Mouse (Mus musculus): ENCODE measurements at regions not wholly inside any gene's neighbourhood (a gene's known extent, or its start where the extent isn't known, plus 50 kb on each side); places are given as distances from the start of the nearest gene placed in this dataset.

- no peak for TF ChIP-seq E2F4 (IDR thresholded peaks at IDR 0.05; ENCODE audit: insufficient replicate concordance, low read depth, low read length)
- no peak for TF ChIP-seq RAD21 (IDR thresholded peaks at IDR 0.05; ENCODE audit: low read depth, low read length)
- TF ChIP-seq CHD2 (IDR thresholded peaks at IDR 0.05; ENCODE audit: low read length), result no peak
- TF ChIP-seq ZC3H11A (IDR thresholded peaks at IDR 0.05; ENCODE audit: low read depth, low read length), result no peak
- TF ChIP-seq MXI1 (IDR thresholded peaks at IDR 0.05; ENCODE audit: low read depth, low read length), result no peak
- TF ChIP-seq EP300 (IDR thresholded peaks at IDR 0.05; ENCODE audit: low read length), result no peak
- no peak for TF ChIP-seq POLR2AphosphoS2 (IDR thresholded peaks at IDR 0.05; ENCODE audit: low read depth, low read length)
- TF ChIP-seq CHD1 (IDR thresholded peaks at IDR 0.05; ENCODE audit: low read depth, low read length), result no peak
- TF ChIP-seq MYC (IDR thresholded peaks at IDR 0.05; ENCODE audit: low read depth, low read length), result no peak
- TF ChIP-seq MAFK (IDR thresholded peaks at IDR 0.05; ENCODE audit: insufficient replicate concordance, low read length), result no peak
- no peak for TF ChIP-seq TBP (conservative IDR thresholded peaks at IDR 0.05; ENCODE audit: low read depth, low read length)
- no peak for TF ChIP-seq NRF1 (IDR thresholded peaks at IDR 0.05; ENCODE audit: low read depth, low read length)
- TF ChIP-seq BHLHE40 (IDR thresholded peaks at IDR 0.05; ENCODE audit: low read depth, low read length), result no peak
- no peak for TF ChIP-seq ZNF384 (IDR thresholded peaks at IDR 0.05; ENCODE audit: low read depth, low read length)
- H3K9me3 ChIP-seq (replicated peaks; ENCODE audit: low read length), result no peaks in the 10 kb centered on the region
- no peak overlapping the region for H3K4me3 ChIP-seq (replicated peaks in 1 of 3; ENCODE audit: low read depth in 2 of 3, low read length in 2 of 3, poor library complexity in 1 of 3)
- H3K36me3 ChIP-seq (replicated peaks in 1 of 2; ENCODE audit: control insufficient read depth in 1 of 2, insufficient read depth in 1 of 2, low read length in 1 of 2), result no peaks in the 10 kb centered on the region
- H3K4me1 ChIP-seq (ENCODE audit: control insufficient read depth in 1 of 2, insufficient read depth in 2 of 2), result no peaks in the 10 kb centered on the region
- H3K79me2 ChIP-seq (replicated peaks; ENCODE audit: control insufficient read depth, extremely low read depth, insufficient read depth, poor library complexity, severe bottlenecking), result no peaks in the 10 kb centered on the region
- H3K27ac ChIP-seq (ENCODE audit: insufficient read depth, low read depth), result no peak overlapping the region
- DNase-seq (ENCODE audit: extremely low read depth), result no peak
- no peak overlapping the region for H3K9ac ChIP-seq (ENCODE audit: insufficient read depth, low read depth)
- dilution Hi-C loops (cut with MboI; ENCODE audit: extremely low pct_ligation_motif_present, extremely low pct_unique_long_range_greater_than_20kb, low sequenced_read_pairs) (no loop called here), in situ Hi-C loops (cut with MboI; ENCODE audit: low pct_ligation_motif_present, low pct_unique_long_range_greater_than_20kb, low sequenced_read_pairs) (no loop called here)
- H3K27me3 ChIP-seq (replicated peaks), result no peaks in the 10 kb centered on the region
- no peak overlapping the region for H3K4me2 ChIP-seq (ENCODE audit: insufficient read depth, low read depth, poor library complexity, severe bottlenecking)
These were observed 292.6 kb upstream of the 4933412E24Rik start for GRCm38 (mm10) chr15:60308968-60309367.

- Histone ChIP-seq H3K9me3 (replicated peaks; ENCODE audit: low read length) (no peaks in the 10 kb centered on the region), H3K36me3 (replicated peaks in 1 of 2; ENCODE audit: control insufficient read depth in 1 of 2, insufficient read depth in 1 of 2, low read length in 1 of 2) (no peaks in the 10 kb centered on the region), H3K27me3 (replicated peaks) (no peaks in the 10 kb centered on the region), H3K4me1 (ENCODE audit: control insufficient read depth in 1 of 2, insufficient read depth in 2 of 2) (no peaks in the 10 kb centered on the region), H3K4me3 (replicated peaks in 1 of 3; ENCODE audit: low read depth in 2 of 3, low read length in 2 of 3, poor library complexity in 1 of 3) (no peak overlapping the region), H3K4me2 (ENCODE audit: insufficient read depth, low read depth, poor library complexity, severe bottlenecking) (no peak overlapping the region), H3K9ac (ENCODE audit: insufficient read depth, low read depth) (no peak overlapping the region), H3K27ac (ENCODE audit: insufficient read depth, low read depth) (no peak overlapping the region), H3K79me2 (replicated peaks; ENCODE audit: control insufficient read depth, extremely low read depth, insufficient read depth, poor library complexity, severe bottlenecking) (no peaks in the 10 kb centered on the region)
- DNase-seq (ENCODE audit: extremely low read depth), result no peak
- dilution Hi-C loops (cut with MboI; ENCODE audit: extremely low pct_ligation_motif_present, extremely low pct_unique_long_range_greater_than_20kb, low sequenced_read_pairs) (no loop called here), in situ Hi-C loops (cut with MboI; ENCODE audit: low pct_ligation_motif_present, low pct_unique_long_range_greater_than_20kb, low sequenced_read_pairs) (no loop called here)
- TF ChIP-seq CHD1 (IDR thresholded peaks at IDR 0.05; ENCODE audit: low read depth, low read length) (no peak), RAD21 (IDR thresholded peaks at IDR 0.05; ENCODE audit: low read depth, low read length) (no peak), MYC (IDR thresholded peaks at IDR 0.05; ENCODE audit: low read depth, low read length) (no peak), POLR2AphosphoS2 (IDR thresholded peaks at IDR 0.05; ENCODE audit: low read depth, low read length) (no peak), IRF4 (IDR thresholded peaks at IDR 0.05; ENCODE audit: low read depth, low read length) (no peak), ETS1 (conservative IDR thresholded peaks at IDR 0.05; ENCODE audit: low read depth, low read length) (no peak), E2F4 (IDR thresholded peaks at IDR 0.05; ENCODE audit: insufficient replicate concordance, low read depth, low read length) (no peak), CTCF (conservative IDR thresholded peaks at IDR 0.05 in 1 of 2, IDR thresholded peaks at IDR 0.05 in 1 of 2; ENCODE audit: low read depth in 2 of 2, low read length in 2 of 2) (no peak), GABPA (IDR thresholded peaks at IDR 0.05; ENCODE audit: insufficient replicate concordance, low read depth, low read length) (no peak), NRF1 (IDR thresholded peaks at IDR 0.05; ENCODE audit: low read depth, low read length) (no peak), JUND (conservative IDR thresholded peaks at IDR 0.05; ENCODE audit: low read depth, low read length) (no peak), UBTF (IDR thresholded peaks at IDR 0.05; ENCODE audit: low read depth, low read length) (no peak), CHD2 (IDR thresholded peaks at IDR 0.05; ENCODE audit: low read length) (no peak), PAX5 (IDR thresholded peaks at IDR 0.05; ENCODE audit: low read length) (no peak), USF2 (conservative IDR thresholded peaks at IDR 0.05; ENCODE audit: low read depth, low read length) (no peak), ZKSCAN1 (IDR thresholded peaks at IDR 0.05; ENCODE audit: borderline replicate concordance, low read depth, low read length) (no peak), HCFC1 (IDR thresholded peaks at IDR 0.05; ENCODE audit: low read depth, low read length) (no peak), USF1 (IDR thresholded peaks at IDR 0.05; ENCODE audit: low read depth, low read length) (no peak), ZNF384 (IDR thresholded peaks at IDR 0.05; ENCODE audit: low read depth, low read length) (no peak), ZC3H11A (IDR thresholded peaks at IDR 0.05; ENCODE audit: low read depth, low read length) (no peak)
These were observed 291.7 kb upstream of the 4933412E24Rik start for GRCm38 (mm10) chr15:60308126-60308525.
